Mouse (Mus musculus) activated CD4-positive, CD25-positive, alpha-beta regulatory T cell, adult 4 months (primary cell): Measurements from ENCODE around the gene Cfdp1. TPM values are rescaled to one million over a fixed set of nuclear protein-coding genes. Genes with fewer than 3 reads are reported as not detected.

ENCODE experiments used
- ATAC-seq: one replicate; pipeline ENCODE4 v1.8.0; 2017
- polyA plus RNA-seq, 2 experiments: library from polyadenylated mRNA; unstranded; fragments of 100-300 nt; shearing (Covaris generic); gene quantifications; one replicate each; pipeline ENCODE4 v1.2.1; 2017

The Cfdp1 gene
- 100 to 1,000 TPM; 118 to 135 TPM for polyA plus RNA-seq

GRCm38 (mm10) chr8:111853861-111854501 is at the start of gene Cfdp1:
TSS of gene Cfdp1 (minus strand) at chr8:111854291.
- peak; percentile 100 for ATAC-seq

- ATAC-seq, result no peak
Observed at GRCm38 (mm10) chr8:111902080-111902479, 48.0 kb upstream of the Cfdp1 start.

- no peak for ATAC-seq
Observed at GRCm38 (mm10) chr8:111898586-111898985, 44.5 kb upstream of the Cfdp1 start.

GRCm38 (mm10) chr8:111894955-111895354 is 40.9 kb upstream of the Cfdp1 start:
- no peak for ATAC-seq

- no peak for ATAC-seq
Observed at GRCm38 (mm10) chr8:111892615-111893014, 38.5 kb upstream of the Cfdp1 start.

- ATAC-seq, result no peak
Observed at GRCm38 (mm10) chr8:111891983-111892382, 37.9 kb upstream of the Cfdp1 start.

- no peak for ATAC-seq
Observed at GRCm38 (mm10) chr8:111890911-111891303, 36.8 kb upstream of the Cfdp1 start.

GRCm38 (mm10) chr8:111889931-111890910 is 36.1 kb upstream of the Cfdp1 start:
- ATAC-seq, result no peak

GRCm38 (mm10) chr8:111888091-111888650 is 34.1 kb upstream of the Cfdp1 start:
- no peak for ATAC-seq

- no peak for ATAC-seq
Observed at GRCm38 (mm10) chr8:111887479-111887878, 33.4 kb upstream of the Cfdp1 start.

- ATAC-seq, result no peak
Observed at GRCm38 (mm10) chr8:111883615-111884014, 29.5 kb upstream of the Cfdp1 start.

- peak; percentile 45 for ATAC-seq
Observed at GRCm38 (mm10) chr8:111881591-111881990, 27.5 kb upstream of the Cfdp1 start.

- ATAC-seq, result no peak
Observed at GRCm38 (mm10) chr8:111877711-111878110, 23.6 kb upstream of the Cfdp1 start.

GRCm38 (mm10) chr8:111876355-111876948 is 22.4 kb upstream of the Cfdp1 start, which contains the start of gene Tmem170:
TSS of gene Tmem170 (minus strand) at chr8:111876750.
- peak; percentile 97 for ATAC-seq

- ATAC-seq, result peak; percentile 9
Observed at GRCm38 (mm10) chr8:111875758-111876157, 21.7 kb upstream of the Cfdp1 start.

GRCm38 (mm10) chr8:111871278-111871677 is 17.2 kb upstream of the Cfdp1 start:
- ATAC-seq, result no peak

GRCm38 (mm10) chr8:111870379-111870778 is 16.3 kb upstream of the Cfdp1 start:
- no peak for ATAC-seq

- ATAC-seq, result no peak
Observed at GRCm38 (mm10) chr8:111868664-111869063, 14.6 kb upstream of the Cfdp1 start.

- no peak for ATAC-seq
Observed at GRCm38 (mm10) chr8:111865857-111866256, 11.8 kb upstream of the Cfdp1 start.

- ATAC-seq, result no peak
Observed at GRCm38 (mm10) chr8:111865130-111865852, 11.2 kb upstream of the Cfdp1 start.

- ATAC-seq, result no peak
Observed at GRCm38 (mm10) chr8:111864648-111865047, 10.6 kb upstream of the Cfdp1 start.

- ATAC-seq, result no peak
Observed at GRCm38 (mm10) chr8:111863280-111863679, 9.2 kb upstream of the Cfdp1 start.
